Mouse (Mus musculus): ENCODE data around the gene Kcnmb1. TPM values are rescaled to one million over a fixed set of nuclear protein-coding genes. Genes with fewer than 3 reads are reported as not detected.

The Kcnmb1 gene
- total RNA-seq, 2 experiments from 2014 or later, result 0.51 TPM; not detected in 1

GRCm38 (mm10) chr11:34002593-34002965 lies 39.8 kb downstream of the Kcnmb1 start:
- DNase-seq, result no peak

- DNase-seq, result no peak
Measured at GRCm38 (mm10) chr11:34007616-34008015, 44.8 kb downstream of the Kcnmb1 start.

GRCm38 (mm10) chr11:34008214-34008613 lies 45.4 kb downstream of the Kcnmb1 start:
- no peak for DNase-seq

GRCm38 (mm10) chr11:34008702-34009101 lies 45.9 kb downstream of the Kcnmb1 start:
- DNase-seq, result peak; percentile 18

- DNase-seq, result no peak
Measured at GRCm38 (mm10) chr11:34009316-34010087, 46.7 kb downstream of the Kcnmb1 start.

GRCm38 (mm10) chr11:34010133-34010858 lies 47.5 kb downstream of the Kcnmb1 start:
- peak; percentile 10 for DNase-seq

- DNase-seq, result peak; percentile 35
Measured at GRCm38 (mm10) chr11:34010859-34011172, 48.0 kb downstream of the Kcnmb1 start.

- no peak for DNase-seq
Measured at GRCm38 (mm10) chr11:34012007-34012652, 49.3 kb downstream of the Kcnmb1 start.

Other genes starting within 250 kb of the Kcnmb1 start
- not detected for gene Kcnip1, start 30.1 kb downstream of the Kcnmb1 start, total RNA-seq (2021)
- 1 to 10 TPM in 1 of 2 experiments, under 1 TPM in 1; 0.72 to 1.8 TPM for gene Lcp2, start 83.9 kb downstream of the Kcnmb1 start, total RNA-seq (2021)
- not detected for gene 4930469K13Rik, start 135.5 kb downstream of the Kcnmb1 start, total RNA-seq (2021)
- gene Foxi1, start 245.1 kb downstream of the Kcnmb1 start, total RNA-seq (2021), result not detected

Data from gastrocnemius, postnatal 25 days (tissue).